Mouse (Mus musculus): ENCODE measurements around the gene Retnlb. TPM values are rescaled to one million over a fixed set of nuclear protein-coding genes. Genes with fewer than 3 reads are reported as not detected.

Retnlb gene
- polyA plus RNA-seq (2017; shearing (Covaris generic)), result not detected

DNA sequence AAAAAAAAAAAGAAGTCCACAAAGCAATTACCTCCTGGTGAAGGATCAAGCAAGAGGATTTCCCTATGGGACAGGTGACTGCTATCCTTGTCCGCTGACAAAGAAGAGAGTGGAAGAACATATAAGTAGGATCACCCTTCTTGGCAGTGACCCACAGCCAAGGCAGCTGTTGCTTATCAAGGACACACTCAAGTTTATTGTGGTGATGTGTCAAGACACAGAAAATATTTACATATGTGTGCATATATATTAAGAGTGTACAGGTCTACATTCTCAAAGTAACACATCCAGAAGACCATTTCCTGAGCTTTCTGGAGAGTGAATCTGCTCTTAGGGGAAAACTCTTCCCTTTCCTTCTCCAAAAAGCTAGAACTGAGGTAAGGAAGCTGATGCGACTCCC lies at the start of gene Retnlb:
Gene Retnlb, plus strand, starts transcription at position 162 of the 400 bp plus-strand sequence.

GRCm38 (mm10) chr16:48771971-48772445 lies 44.6 kb upstream of the Retnlb start, which contains the start of gene Trat1:
Gene Trat1 (minus strand): TSS chr16:48772021.

GRCm38 (mm10) chr16:48842266-48842665 lies 25.6 kb downstream of the Retnlb start, which contains the start of gene Retnla:
Gene Retnla (plus strand): TSS chr16:48842551.

Other genes with a start within 250 kb of the Retnlb start
- gene Trat1, start 44.8 kb upstream of the Retnlb start, polyA plus RNA-seq (2017; shearing (Covaris generic)), result 136 TPM
- gene Retnla, start 25.7 kb downstream of the Retnlb start, polyA plus RNA-seq (2017; shearing (Covaris generic)), result not detected
- not detected for gene Retnlg, start 55.8 kb downstream of the Retnlb start, polyA plus RNA-seq (2017; shearing (Covaris generic))
- gene Dzip3, start 177.3 kb downstream of the Retnlb start, polyA plus RNA-seq (2017; shearing (Covaris generic)), result 6.8 TPM
- gene Cip2a, start 177.3 kb downstream of the Retnlb start, polyA plus RNA-seq (2017; shearing (Covaris generic)), result 3.9 TPM
- gene Myh15, start 240.6 kb downstream of the Retnlb start, polyA plus RNA-seq (2017; shearing (Covaris generic)), result 0.16 TPM

All from activated CD4-positive, CD25-positive, alpha-beta regulatory T cell, adult 9 weeks (primary cell).